Mouse (Mus musculus) hindlimb bud, embryonic 11.5 days (tissue): ENCODE measurements at regions not wholly inside any gene's neighbourhood (a gene's known extent, or its start where the extent isn't known, plus 50 kb on each side); places are given as distances from the start of the nearest gene placed in this dataset.
"Not testable (repeated sequence)": the region's sequence is repeated elsewhere in the genome, so short reads cannot be mapped to it uniquely, and the experiment has no call there.

ENCODE experiments used
- DNase-seq: peaks from one replicate; pipeline ENCODE4 v3.0.0-alpha.2; 2012; ENCODE audit warnings: low read depth, low spot score; ENCODE audit errors: extremely low spot score

- DNase-seq = no peak
Measured at GRCm38 (mm10) chr16:12699557-12699956, 409.9 kb upstream of the Ercc4 start.

DNA sequence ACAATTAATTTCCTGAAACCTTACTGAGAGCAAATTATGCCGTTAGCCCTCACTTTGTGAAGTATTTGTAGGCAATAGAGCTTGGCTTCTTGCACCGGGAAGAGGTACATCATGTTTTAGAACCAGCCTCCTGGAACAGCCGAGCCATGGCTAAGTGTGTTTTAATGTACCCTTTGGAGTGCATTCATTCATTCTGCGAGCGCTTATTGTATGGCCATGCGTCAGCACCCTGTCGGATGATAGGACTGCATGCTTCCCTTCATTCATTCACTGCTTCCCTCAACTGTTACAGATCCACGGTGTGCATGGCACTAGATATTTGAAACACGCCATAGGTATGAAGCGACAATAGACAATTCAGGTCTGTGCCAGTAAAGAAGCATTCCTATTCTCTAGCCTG lies 409.4 kb upstream of the Ercc4 start:
- no peak for DNase-seq

DNA sequence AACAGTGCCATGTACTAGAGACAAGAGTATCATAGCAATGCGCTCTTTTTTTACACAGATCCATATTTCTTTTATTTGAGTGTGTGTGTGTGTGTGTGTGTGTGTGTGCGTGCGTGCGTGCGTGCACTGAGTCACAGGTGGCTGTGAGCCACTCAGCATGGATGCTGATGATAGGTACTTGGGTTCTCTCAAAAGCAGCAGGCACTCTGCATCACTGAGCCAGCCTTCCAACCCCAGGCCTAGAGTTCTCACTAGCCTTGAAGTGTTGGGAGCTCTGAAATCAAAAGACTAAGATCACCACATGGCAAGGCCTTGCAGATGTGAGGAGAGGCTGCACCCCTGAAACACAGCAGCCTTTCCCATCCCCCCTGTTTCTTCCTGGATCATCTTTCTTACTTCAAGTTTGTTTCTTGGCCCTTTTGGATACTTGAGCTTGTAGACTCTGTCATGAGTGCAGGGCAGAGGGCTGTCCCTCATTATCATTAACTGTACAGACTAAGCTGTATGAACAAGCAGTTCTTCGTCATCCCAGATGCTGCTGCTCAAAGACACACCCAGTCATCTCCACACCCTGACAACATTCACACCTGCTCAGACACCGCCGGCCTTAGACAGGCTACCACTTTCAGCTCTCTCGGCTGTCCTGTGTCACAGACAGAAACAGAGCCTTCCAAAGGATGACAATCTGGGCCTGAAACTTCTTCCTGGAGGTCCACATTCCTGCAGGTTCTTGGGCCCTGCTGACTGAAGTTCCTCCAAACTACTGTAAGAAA lies 405.5 kb upstream of the Ercc4 start:
- DNase-seq = no peak

- DNase-seq = no peak
Measured at GRCm38 (mm10) chr16:12706907-12707306, 402.6 kb upstream of the Ercc4 start.

GRCm38 (mm10) chr16:12721368-12721767 lies 388.1 kb upstream of the Ercc4 start:
- DNase-seq = not testable (repeated sequence)

GRCm38 (mm10) chr16:12726043-12726442 lies 383.4 kb upstream of the Ercc4 start:
- no peak for DNase-seq

- not testable (repeated sequence) for DNase-seq
Measured at GRCm38 (mm10) chr16:12730167-12730730, 379.2 kb upstream of the Ercc4 start.

DNA sequence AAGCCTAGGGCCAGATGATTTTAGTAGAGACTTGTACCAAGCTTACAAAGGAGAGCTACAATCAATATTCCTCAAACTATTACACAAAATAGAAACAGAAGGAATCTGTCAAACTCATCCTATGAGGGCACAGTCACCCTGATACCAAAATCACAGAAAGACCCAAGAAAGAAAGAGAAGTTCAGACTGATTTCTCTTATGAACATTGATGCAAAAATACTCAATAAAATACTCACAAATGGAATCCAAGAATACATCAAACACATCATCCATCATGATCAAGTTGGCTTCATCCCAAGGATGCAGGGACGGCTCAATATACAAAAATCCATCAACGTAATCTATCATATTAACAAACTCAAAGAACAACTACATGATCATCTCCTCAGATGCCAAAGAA lies 377.9 kb upstream of the Ercc4 start:
- no peak for DNase-seq

- no peak for DNase-seq
Measured at GRCm38 (mm10) chr16:12742472-12742871, 367.0 kb upstream of the Ercc4 start.

GRCm38 (mm10) chr16:12753181-12753580 lies 356.3 kb upstream of the Ercc4 start:
- no peak for DNase-seq

DNA sequence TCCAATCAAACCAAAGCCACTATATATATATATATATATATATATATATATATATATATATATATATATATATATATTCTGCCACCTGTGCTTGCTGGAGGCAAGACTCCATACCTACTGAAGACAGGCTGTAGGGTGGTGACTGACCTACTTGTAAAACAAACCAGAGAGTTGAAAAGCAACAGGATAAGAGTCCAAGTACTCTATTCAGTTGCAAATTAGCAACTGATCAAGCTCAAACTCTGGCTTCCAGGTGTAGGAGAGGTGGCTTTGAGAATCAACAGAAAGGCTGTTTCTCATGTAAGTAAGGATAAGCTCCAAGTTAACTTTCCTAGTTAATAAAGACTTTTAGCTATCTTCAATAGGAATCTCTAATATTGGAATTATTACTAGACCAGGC lies 355.1 kb upstream of the Ercc4 start:
- no peak for DNase-seq

- no peak for DNase-seq
Measured at GRCm38 (mm10) chr16:12758594-12758993, 350.9 kb upstream of the Ercc4 start.

- no peak for DNase-seq
Measured at GRCm38 (mm10) chr16:12764166-12764565, 345.3 kb upstream of the Ercc4 start.

GRCm38 (mm10) chr16:12764608-12765007 lies 344.9 kb upstream of the Ercc4 start:
- no peak for DNase-seq

GRCm38 (mm10) chr16:12766846-12767245 lies 342.6 kb upstream of the Ercc4 start:
- DNase-seq = no peak

DNA sequence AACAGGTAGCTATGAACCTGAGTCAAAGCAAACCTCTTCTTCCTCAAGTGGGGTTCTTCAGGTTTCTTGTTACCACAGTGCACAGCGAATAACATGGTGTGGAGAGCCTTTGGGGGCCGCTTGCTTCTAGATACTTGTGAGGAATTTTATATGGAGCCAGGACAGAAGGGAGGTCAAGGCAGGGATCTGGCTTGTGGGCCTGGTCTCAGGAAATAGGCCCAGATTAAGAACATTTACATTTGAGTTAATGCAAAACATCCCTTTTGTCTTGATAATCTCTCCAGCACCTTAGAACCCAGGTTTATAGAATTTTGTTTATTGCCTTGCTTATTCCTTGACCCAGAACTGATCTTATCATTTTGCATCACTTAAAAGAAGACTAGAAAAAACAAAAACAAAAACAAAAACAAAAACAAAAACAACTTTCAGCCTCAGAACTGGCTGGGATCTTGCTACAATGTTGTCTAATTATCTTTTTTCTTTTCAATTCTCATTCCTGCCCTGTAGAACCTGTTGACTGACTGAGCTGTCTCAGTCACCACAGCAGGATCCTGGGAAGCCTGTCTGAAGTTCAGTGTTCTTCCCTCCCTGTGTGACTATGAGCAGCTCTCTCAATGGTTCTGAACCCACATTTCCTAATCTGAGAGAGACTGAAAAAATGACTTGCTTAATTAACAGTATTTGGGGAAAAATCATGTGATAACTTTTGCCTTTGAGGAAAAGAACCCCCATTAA lies 341.2 kb upstream of the Ercc4 start:
- DNase-seq = no peak

DNA sequence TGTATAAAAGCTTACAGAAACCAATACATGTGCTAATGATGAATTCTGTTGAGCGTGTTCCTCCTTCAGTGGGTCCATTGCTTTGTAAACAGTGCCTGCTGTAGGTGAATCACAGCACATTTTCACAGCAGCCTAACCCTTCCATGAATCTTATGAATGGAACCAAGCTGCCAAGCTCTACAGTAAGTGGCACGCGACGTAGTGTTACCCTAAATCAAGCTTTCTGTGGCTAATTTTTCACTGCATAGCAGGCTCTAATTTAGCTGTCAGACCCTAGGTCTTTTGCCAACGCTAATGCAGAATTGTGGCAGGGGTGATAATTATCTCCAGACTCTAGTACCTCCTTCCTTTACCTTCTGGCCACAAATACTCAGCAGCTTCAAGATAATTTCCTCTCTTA lies 339.0 kb upstream of the Ercc4 start:
- no peak for DNase-seq

GRCm38 (mm10) chr16:12772535-12772934 lies 336.9 kb upstream of the Ercc4 start:
- DNase-seq = no peak

- no peak for DNase-seq
Measured at GRCm38 (mm10) chr16:12775876-12776275, 333.6 kb upstream of the Ercc4 start.

DNA sequence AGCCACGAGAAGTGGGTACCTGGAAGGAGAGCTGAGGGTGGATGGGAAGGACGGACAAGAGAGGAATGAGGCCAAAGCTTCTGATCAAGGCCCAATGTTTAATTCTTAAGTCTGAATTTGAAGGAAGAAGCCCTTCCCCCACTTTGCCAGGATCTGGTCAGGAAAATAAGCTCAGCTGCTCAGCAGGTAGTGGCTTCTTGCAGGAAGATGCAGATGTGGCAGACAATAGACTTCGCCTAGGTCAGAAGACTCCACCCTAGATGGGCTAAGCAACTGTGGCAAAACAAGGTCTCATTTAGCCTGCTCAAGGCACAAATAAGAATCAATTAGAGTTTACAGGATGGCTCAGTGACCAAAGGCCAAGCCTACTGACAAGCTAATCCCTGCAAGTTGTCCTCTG lies 330.4 kb upstream of the Ercc4 start:
- no peak for DNase-seq

GRCm38 (mm10) chr16:12780635-12781034 lies 328.8 kb upstream of the Ercc4 start:
- no peak for DNase-seq

DNA sequence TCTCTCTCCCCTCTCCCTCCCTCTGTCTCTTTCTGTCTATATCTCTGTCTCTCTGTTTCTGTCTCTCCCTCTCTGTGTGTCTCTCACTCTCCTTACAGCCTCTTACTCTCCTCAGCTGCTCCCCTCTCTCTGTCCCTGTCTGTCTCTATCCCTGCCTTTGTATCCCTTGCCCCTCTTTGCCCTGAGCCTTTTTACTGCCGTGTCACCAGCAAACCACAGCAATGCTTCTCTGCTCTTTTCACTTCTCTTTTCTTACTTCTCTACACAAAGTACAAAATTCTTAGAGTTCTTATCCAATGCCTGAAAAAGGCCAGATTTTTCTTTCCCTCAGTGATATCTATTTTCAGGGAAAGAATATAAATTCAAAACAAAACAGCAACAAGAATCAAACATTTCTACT lies 323.7 kb upstream of the Ercc4 start:
- no peak for DNase-seq
